Mouse (Mus musculus): ENCODE results near the gene Acyp2. TPM values are rescaled to one million over a fixed set of nuclear protein-coding genes. Genes with fewer than 3 reads are reported as not detected.

Acyp2 gene
- total RNA-seq (2023) = 1 to 10 TPM; 2.0 to 4.1 TPM

DNA sequence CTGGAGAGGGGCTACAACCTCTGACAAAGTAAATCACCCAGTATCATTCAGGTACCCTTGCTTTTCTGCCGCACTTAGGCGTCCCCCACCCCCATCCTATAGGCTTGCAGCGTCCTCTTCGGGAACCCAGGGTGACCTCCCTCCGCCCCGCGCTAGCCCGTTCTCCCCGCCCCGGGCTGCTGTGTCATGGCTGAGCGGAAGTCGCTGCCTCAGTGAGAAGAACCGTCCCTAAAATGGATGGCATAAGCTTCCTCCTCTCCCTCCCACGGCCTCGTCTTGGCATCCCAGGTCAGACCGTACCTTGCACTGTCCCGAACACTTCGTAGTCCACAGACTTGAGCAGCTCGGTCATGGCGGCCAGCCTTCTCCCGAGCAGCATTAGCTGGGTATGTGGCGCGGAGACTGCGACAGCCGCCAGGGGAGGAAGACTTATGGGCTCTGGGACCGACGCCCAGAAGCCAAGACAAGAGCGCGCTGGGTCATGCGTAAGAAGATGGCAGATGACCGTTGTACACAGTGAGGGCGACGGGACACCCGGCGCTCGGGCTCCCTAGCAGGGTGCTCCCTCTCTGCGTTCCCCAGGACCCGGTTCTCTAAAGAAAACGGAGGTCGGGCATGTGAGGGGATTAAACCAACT is at the start of gene Acyp2:
TSS of gene Acyp2 (minus strand) at position 587 of the 637 bp plus-strand sequence.

GRCm38 (mm10) chr11:30471751-30472593 is 177.4 kb downstream of the Acyp2 start, which contains the start of gene 4930505A04Rik:
4930505A04Rik (minus strand) TSS chr11:30471827.

Other genes starting within 250 kb of the Acyp2 start
- not detected for gene 4930505A04Rik, start 177.8 kb downstream of the Acyp2 start, total RNA-seq (2023)
- gene Psme4, start 122.1 kb upstream of the Acyp2 start, total RNA-seq (2023) = 10 to 100 TPM; 68.3 to 71.4 TPM
- gene Gpr75, start 235.8 kb upstream of the Acyp2 start, total RNA-seq (2023) = not detected
- gene Asb3, start 235.8 kb upstream of the Acyp2 start, total RNA-seq (2023) = 10 to 100 TPM; 12.4 to 16.1 TPM